Mouse (Mus musculus) T-helper 2 cell (primary cell): ENCODE data around the gene Dbp.

Source experiments
- in situ Hi-C: fragments of 300-600 bp; cut with MboI, MseI; formaldehyde crosslinking; loops from one replicate; pipeline ENCODE4 v1.15.1; 2025; ENCODE audit warnings: high pct_unique_total_duplicates

Gene Dbp

DNA sequence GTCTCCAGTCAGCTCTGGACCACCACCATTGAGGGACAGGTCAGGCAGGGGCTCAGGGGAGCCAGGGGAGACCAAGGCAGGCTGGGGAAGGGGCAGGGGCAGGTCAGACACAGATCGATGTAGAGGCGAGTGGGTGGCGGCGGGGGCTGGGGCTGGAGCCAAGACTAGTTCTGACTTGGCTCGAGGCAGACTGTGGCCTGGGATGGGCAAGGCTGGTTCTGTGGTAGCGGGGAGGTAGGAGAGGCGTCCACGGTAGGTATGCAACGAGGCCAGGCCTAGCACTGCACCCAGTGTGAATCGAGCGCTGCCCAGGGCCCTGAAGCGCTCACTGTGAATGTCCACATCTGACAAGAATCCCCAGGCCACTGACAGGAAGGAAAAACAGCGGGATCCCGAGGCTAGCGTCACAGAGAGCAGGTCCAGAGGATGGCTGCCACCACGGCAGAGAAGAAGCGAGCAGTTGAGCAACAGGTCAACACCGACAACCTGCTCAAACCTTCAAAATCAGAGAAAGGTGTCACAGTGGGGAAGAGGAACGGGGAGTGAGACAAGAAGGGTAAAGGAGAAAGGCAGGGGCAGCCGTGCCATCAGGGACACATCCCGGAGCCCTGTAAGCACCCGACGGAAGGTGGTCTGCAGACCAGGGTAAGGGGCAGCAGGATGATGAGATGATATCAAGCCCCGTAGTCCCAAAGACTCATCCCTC is 6.6 kb downstream of the Dbp start:
- in situ Hi-C loops, result no loop called here

DNA sequence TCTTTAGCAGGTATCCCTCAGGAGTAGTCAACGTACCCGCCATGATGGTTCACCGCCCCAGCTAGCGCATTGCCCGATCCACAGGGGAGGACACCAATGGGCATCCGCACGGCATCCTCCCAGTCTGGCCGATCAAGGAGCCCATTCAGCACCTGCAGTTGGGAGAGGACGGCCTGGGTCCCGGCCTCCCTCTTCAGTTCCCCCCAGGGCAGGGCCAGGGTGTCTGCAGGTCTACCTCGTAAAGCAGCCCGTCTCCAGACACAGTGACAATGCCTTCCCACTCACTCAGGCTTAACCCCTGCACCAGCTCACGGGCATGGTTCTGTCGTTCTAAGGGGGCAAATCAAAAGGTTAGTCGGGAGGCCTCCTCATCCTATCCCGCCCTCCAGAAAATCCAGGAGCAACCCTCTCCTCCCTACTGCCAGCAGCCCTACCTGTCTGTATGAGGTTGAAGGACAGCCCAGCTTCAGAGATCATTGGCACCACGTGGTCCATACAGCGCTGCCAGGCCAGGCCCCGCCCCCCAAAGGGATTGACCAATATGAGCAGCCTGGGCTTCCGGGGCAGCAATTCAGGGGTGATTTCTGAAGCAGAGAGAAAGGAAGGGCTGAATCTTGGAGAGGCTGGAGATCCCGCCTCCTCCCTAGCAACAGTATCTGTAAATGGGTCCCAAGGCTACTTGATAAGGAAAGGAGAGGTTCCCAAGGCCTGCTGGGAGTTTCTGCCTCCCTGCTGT is 7.3 kb downstream of the Dbp start:
- in situ Hi-C loops, result no loop called here

DNA sequence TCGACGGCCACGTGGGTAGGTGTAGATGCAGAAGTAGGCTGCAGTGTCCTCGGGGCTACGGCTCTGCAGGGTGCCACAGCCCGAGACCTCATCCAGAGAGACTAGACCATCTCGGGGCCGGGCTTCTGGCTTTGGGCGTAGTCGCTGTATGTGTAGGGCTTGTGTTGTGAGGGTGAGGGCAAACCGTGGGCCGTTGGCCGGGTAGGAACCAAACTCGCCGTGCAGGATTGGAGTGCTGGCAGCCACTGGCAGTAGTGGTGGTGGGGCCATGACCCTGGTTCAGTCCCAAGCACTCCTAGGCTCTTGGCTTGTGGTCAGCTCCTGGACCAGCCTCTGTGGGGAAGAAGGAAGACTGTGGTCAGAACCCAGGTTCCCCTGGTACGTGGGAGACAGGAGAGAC is 8.5 kb downstream of the Dbp start:
- in situ Hi-C loops, result no loop called here

DNA sequence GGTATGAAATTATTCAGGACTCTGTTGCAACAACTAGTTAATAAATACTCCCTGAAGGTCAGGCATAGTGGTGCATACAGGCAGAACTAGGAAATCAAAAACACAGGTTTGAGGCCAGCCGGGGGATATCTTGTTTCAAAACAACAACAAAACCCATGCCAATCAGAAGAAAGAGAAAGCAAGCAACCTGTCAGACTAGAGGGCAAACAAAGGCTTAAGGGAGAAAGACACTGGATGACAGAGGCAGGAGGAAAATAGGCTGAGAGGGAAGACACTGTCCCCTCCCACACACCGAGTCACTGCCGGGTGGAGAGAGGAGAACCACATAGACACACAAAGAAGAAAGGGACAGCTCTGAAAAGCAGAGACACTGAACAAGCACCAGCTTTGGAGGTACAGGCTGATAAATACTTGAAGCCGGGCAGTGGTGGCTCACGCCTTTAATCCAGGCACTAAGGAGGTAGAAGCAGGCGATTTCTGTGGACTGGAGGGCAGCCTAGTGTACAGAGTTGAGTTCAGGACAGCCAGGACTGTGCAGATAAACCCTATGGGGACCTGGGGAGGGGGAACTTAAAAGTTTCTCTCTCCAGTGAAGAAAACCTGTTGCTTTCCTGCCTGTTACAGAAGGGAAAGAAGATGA is 9.1 kb downstream of the Dbp start:
- in situ Hi-C loops, result no loop called here

DNA sequence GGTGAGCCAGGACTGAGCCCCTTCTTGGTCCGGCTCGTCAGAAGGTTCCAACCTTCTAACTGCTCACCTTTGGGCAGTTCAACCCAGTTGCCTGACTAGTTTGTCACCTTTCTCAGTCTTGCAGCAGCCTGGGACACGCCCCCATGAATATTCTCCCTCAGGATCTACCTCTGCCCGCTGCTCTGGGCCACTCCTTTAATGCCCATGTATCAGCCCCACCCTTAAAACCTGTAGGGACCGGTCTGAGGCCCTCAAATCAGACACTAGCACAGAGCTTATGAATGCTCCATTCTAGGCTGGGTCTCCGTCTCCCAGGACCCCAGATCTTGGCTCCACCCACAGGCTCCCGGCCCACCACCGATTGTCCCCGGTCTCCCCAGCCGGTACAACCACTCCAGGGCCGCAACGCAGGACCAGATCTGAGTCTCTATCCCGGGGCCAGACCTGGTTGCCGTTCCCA is 9.8 kb downstream of the Dbp start:
- in situ Hi-C loops, result no loop called here

DNA sequence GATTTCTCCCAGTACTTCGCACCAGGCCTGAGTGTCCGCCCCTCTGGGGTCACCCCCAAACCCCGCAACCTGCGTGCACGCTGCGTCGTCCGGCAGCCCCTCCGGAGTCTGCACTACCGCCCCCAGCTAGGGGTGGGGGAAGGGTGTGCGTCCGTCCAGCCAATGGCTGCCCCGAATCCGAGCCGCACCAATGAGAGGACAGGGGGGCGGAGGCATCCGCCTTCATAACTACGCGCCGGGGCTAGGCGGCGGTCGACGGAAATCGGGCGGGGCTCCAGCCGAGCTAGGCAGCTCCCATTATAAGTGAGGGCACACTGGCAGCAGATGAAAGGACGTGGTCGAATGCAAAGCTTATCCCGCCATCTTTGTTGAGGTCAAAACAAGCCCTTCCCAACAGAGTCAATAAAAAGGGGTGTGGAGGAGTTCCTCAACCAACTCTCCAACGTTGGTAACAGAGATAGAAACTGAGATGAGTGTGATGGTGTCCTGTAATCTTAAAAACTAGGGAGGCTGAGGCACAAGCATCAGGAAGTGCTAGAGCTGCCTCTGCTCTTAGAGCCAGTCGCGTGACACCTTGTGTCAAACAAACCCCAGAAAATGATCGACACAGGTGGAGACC is 10.3 kb downstream of the Dbp start, which contains the start of gene Rpl18:
Gene Rpl18 (plus strand): TSS at position 368 of the 619 bp plus-strand sequence.
- in situ Hi-C loops, result no loop called here

DNA sequence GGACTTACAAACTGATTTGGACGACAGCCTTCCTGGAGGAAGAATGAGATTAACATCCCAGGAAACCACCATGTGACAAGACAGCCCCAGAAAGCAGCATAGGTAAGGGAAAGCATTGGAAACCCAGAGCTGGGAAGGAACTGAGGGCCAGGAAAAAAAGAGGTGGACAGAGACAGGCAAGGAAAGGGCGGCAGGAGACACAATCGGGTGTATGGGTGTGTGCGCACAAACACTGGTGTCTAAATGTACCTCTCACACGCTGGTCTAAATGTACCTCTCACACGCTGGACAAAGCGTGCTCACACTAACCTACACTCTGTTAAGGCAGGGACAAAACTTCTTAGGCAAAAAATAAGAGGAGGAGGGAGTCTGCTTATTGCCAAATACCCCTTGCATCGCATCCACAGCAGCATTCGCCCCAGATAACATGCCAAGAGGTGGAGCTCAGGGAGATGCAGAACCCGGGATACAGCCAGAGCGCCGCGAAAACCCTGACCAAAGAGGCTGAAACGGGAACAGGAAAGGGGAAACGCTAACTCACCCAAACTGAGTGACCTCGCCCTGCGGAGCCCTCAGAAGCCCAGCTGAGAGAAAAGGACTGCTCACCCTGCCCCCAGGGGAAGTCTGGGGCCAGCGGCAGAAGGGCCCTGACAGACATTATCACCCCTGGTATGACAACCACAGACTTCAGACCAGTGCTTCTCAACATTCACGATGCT is 11.0 kb downstream of the Dbp start:
- in situ Hi-C loops, result no loop called here

DNA sequence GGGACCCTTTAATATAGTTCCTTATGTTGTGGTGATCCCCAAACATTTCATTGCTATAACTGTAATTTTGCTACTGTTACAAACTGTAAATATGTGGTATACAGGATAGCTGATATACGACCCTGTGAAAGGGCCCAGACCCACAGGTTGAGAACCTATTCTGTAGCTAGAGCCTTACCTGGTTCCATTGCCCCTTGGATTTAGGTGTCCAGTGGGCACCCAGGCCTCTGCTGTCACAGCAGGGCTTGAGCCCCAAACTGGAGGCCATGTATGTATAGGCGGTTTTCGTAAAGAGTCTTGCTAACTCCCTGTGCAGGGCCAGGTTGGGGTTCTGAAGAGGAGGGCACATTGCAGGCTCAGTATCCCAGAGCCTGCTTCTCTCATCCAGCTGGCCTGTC is 11.6 kb downstream of the Dbp start:
- in situ Hi-C loops, result no loop called here

DNA sequence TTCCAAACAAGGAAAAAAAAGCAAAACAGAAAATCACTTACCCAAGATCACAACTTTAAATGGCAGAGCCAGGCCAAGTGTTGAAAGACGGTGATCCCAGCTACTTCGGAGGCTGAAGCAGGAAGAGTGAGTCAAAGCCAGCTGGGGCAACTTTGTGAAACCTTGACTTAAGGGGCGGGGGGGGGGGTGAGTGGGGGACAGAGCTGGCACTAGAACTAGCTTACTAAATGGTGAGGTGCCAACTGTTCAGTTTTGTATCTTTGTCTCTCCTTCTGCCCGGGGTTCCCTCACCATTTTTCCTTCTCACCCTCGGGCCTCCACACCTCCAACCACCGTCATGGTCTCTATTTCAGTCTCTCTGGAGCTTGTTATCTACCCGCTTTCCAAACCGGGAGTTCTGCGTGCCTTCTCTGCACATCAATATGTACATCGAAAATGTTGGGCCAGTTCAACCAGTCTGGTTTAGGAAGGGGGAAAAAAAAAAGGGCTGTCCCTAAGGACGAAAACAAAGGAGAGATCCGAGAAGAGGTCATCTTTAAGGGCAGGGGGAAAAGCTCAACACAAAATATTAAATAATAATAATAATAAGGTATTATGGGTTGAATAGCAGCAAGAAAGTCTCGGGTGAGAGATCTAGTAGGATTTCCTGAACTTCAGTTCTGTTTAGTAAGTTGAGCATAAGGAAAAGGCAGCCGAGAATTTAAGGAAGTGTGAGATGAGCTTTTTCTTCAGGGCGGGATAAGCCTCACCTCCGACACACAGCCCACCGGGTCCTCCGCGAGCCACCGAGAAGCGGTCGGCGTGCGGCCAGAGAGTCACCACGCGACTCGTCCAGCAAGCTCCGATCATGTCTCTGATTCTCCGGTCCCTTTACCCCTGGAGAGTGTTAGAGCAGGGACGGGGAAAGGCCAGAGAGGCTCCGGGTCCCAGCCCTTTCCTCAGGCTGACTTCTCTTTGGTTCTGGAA is 12.3 kb downstream of the Dbp start:
- in situ Hi-C loops, result no loop called here

DNA sequence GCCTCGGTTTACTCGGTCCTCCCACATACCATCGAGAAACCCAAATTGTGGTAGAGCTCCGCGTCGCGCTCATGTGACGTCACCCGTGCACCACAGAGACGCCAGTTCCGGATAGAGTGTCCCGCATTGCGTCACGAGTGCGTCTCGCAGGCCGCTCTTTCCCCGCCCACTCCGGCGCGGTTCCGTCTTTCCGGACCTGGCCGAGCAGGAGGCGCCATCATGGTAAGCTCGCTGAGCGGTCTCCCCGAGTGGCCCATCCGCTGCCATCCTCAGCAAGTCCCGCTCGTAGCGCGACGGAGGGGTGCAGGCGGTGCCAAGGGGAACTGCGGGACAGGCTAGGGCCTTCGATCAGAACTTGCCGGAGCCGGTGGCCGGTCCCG is 13.0 kb downstream of the Dbp start, which contains the start of gene Sphk2:
Gene Sphk2 (minus strand): TSS at position 85 of the 380 bp plus-strand sequence.
- in situ Hi-C loops, result no loop called here

DNA sequence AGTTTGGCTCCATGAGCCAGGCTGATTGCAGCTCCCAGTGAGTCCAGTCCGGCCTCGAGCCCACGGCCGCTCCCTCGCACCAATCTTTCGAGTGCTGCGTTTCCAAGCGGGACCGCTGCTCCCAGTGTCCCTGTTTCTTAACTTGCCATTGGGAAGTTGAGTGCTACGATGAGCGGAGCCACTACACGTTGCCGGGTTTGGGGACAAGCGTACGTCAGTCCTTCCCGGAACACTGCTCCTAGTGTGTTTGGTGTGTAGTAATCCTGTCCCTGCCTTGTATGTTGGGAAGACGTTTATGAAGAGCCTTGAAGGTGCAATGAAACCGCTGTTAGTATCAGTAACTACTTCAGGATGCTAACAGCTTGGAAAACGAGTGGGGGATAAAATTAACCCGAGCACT is 13.4 kb downstream of the Dbp start:
- in situ Hi-C loops, result no loop called here

DNA sequence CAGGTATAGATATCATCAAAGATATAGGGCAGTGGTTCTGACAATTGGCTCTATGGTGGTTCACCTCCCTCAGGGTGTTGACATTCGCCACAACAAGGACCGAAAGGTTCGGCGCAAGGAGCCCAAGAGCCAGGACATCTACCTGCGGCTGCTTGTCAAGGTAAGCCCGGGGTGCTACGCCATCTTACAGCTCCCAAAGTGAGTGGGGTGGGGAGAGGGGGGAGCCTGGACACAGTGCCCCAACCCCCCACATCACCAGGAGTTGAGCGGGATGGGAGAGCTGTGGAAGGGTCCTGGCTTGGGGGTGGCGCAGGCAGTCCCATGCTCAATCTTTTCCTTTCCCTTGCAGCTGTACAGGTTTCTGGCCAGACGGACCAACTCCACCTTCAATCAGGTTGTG is 14.3 kb downstream of the Dbp start:
- in situ Hi-C loops, result no loop called here

DNA sequence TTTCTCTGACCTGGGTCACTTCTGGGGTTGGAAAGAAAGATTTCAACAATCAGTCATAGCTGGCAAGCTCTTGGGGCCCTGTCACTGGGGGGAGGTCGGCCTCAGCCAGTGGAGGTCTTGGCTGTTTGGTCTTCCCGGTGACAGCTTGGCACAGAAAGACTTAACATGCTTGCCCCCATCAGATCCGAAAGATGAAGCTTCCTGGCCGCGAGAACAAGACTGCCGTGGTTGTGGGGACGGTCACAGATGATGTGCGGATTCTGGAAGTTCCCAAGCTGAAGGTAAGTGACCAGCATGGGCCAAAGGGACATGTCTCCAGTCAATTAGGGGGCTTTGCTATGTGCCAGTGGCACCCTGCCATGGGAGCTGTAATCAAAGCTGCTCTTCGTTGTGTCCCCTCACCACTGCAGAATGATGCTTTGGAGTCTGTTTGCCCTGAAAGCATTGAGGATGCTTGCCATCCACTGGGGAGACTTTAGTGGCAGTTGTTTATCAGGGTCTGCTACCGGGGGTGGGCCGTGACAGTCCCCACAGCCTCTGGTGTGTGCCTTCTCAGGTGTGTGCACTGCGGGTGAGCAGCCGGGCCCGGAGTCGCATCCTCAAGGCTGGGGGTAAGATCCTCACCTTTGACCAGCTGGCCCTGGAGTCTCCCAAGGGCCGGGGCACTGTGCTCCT is 15.0 kb downstream of the Dbp start:
- in situ Hi-C loops, result no loop called here

DNA sequence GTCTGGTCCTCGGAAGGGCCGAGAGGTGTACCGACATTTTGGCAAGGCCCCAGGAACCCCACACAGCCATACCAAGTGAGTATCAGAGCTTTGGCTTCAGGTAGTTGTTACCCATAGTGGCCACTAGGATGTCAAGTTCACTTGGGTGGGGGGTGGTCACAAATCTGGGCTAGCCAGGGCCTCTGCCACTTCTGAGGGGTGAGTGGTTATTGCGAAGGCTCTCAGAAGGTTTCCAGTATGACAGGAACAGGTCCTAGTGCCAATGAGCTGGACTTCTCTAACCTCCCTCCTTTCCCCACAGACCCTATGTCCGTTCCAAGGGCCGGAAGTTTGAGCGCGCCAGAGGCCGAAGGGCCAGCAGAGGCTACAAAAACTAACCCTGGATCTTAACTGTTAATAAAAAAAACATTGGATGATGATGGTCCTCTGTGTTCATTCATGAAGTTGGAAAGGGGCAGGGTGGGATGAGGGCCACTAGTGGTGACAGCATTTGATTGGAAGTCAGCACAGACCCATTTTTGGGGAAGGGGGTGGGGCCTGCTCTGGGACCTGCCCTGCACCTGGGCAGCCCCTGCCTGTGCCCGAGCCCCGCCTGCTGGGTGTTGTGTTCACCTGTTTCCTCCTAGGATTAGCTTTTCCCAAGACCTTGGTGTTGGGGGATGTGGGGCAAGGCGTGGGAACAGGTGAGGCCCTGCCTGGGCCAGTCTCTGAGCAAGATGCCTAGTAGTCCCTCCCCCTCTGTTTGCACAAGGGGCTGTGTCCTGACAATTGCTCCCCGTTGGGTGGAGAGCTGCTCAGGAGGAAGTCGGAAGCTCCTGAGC is 15.7 kb downstream of the Dbp start, which contains the start of gene Fam83e:
Gene Fam83e (plus strand): TSS at position 800 of the 821 bp plus-strand sequence.
- in situ Hi-C loops, result no loop called here

DNA sequence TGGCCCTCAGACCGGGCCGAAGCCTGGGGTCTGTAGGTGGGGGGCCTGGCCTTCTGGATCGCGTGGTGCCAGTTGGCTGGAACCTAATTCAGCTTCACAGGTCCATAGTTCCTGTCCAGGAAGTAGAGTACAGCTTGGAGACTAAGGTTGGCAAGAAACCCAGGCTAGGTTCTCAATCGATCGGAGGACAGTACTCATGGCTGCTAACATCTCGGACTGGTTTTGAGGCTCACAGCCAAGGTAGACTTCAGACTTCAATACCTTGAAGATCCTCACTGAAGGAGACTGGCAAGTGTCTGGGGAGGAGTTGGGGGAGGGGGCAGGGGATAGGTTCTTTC is 16.3 kb downstream of the Dbp start:
- in situ Hi-C loops, result no loop called here

DNA sequence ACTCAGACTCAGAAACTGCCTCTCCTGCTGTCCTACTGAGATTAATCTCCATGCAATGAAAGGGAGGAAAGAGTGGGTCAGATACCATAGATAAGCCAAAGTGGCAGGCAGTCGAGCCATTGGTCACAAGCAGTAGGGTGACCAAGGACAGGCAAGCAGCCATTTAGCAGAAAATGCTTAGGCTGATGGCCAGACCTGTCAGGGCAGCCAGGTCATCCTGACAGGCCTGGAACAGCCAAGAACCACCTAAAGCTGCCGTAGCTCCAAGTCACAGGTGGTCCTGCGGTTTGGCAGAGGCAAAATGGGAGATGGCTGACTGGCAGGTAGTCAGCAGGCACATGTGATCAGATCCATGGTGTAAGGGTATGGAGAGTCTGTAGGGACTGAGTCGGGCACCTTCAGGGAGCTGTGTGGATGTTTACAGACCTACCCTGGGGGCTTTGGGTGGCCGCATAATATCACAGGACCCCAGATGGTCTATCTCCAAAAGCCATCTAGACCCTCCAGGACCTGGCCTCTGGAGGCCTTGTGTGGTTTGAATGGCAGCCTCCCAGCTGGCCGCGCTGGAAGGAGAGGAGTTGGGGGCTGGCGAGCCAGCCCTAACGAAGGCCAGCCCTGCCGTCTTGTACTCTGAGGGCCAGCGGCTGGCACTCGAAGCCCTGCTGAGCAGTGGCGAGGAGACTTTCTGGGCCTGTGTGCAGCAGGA is 16.9 kb downstream of the Dbp start:
- in situ Hi-C loops, result no loop called here

DNA sequence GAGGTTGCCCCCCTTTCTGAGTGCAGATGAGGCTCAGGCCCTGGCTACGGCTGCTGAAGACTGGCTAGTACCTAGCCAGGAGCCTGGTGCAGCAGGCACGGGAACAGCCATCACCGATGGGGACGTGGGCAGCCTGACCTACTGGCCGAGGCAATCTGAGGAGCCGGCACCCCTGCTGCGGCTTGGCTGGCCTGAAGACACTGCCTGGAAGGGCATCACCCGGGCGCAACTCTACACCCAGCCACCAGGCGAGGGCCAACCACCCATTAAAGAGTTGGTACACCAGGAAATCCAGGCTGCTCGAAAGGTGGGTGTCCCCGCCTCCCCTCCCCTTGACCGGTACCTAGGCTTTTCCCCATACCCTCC is 17.4 kb downstream of the Dbp start:
- in situ Hi-C loops, result no loop called here

DNA sequence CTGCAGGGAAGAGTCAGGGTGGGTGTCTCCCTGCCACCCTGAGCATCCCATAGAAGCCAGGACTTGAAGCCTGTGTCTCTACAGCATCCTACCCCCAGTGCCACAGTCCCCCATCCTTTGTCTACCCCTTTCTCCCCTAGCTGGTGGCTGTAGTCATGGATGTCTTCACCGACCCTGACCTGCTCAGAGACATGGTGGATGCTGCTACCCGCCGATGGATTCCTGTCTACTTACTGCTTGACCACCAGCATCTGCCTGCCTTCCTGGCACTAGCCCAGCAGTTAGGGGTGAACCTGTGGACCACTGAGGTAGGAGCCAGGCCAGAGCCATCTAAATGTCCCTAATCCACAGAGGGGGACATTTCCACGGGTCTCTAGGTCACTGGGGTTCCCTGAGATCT is 18.4 kb downstream of the Dbp start:
- in situ Hi-C loops, result no loop called here
